Mouse (Mus musculus) kidney, embryonic 15.5 days (tissue): Measurements from ENCODE around the gene Skiv2l. TPM values are rescaled to one million over a fixed set of nuclear protein-coding genes. Genes with fewer than 3 reads are reported as not detected.

Experiments used
- ATAC-seq: fragments of 200-750 bp; cut with Nextera tagmentation; replicated peaks from 2 replicates; pipeline ENCODE4 v1.8.0; 2017; ENCODE audit warnings: moderate TSS enrichment; ENCODE audit not compliant: low FRiP score
- H3K27ac ChIP-seq: fragments of 300-500 bp; sonication (generic); 2 replicates; pipeline ENCODE4 v1.5.1; 2015; ENCODE audit warnings: mild to moderate bottlenecking, inconsistent platforms
- H3K27me3 ChIP-seq: fragments of 300-500 bp; sonication (generic); 2 replicates; pipeline ENCODE4 v1.6.1; 2015; ENCODE audit warnings: inconsistent platforms
- H3K36me3 ChIP-seq: fragments of 300-500 bp; sonication (generic); 2 replicates; pipeline ENCODE4 v1.6.1; 2015; ENCODE audit warnings: inconsistent platforms
- H3K4me1 ChIP-seq: fragments of 300-500 bp; sonication (generic); 2 replicates; pipeline ENCODE4 v1.6.1; 2015; ENCODE audit warnings: inconsistent platforms
- H3K4me2 ChIP-seq: fragments of 300-500 bp; sonication (generic); 2 replicates; pipeline ENCODE4 v1.6.1; 2015; ENCODE audit warnings: moderate library complexity, mild to moderate bottlenecking, inconsistent platforms
- H3K4me3 ChIP-seq: fragments of 300-500 bp; sonication (generic); replicated peaks from 2 replicates; pipeline ENCODE4 v1.5.1; 2015; ENCODE audit warnings: mild to moderate bottlenecking, inconsistent platforms
- H3K9ac ChIP-seq: fragments of 300-500 bp; sonication (generic); 2 replicates; pipeline ENCODE4 v1.6.1; 2015; ENCODE audit warnings: mild to moderate bottlenecking, inconsistent platforms
- H3K9me3 ChIP-seq: fragments of 300-500 bp; sonication (generic); replicated peaks from 2 replicates; pipeline ENCODE4 v1.6.1; 2016; ENCODE audit warnings: inconsistent platforms
- WGBS: fragments of 180-500 bp; shearing (Covaris S2); methylation state at CpG from one replicate; pipeline ENCODE4 v1.1.7; 2015; ENCODE audit warnings: mixed read lengths; 5-methylcytosine and 5-hydroxymethylcytosine counted together
- polyA plus RNA-seq: library from polyadenylated mRNA; unstranded; fragments of >200 nt; fragmentation: Nextera tagmentation; extraction: Ambion mirVana; gene quantifications from 2 replicates; pipeline ENCODE4 v1.2.1, GENCODE M21; 2015

Gene Skiv2l
- 48.5 and 53.1 TPM in 2 replicates for polyA plus RNA-seq

- under 1% methylated on average over 65 of the region's 65 CpGs for WGBS
- Histone ChIP-seq H3K27ac (peak within 1 kb of the TSS; percentile 69), H3K9me3 (no peaks in the 10 kb centered on the region), H3K9ac (peak within 1 kb of the TSS; percentile 95), H3K36me3 (peaks cover 68% of the 10 kb centered on the region), H3K4me3 (peak within 1 kb of the TSS; percentile 96), H3K4me1 (peaks cover 25% of the 10 kb centered on the region), H3K4me2 (peak within 1 kb of the TSS; percentile 87), H3K27me3 (no peaks in the 10 kb centered on the region)
- peak; percentile 96 for ATAC-seq
Measured at GRCm38 (mm10) chr17:34849722-34850516, at the start of gene Skiv2l, which contains the start of gene Nelfe. Skiv2l (minus strand) TSS chr17:34850210. Nelfe (plus strand) TSS chr17:34850391.

DNA sequence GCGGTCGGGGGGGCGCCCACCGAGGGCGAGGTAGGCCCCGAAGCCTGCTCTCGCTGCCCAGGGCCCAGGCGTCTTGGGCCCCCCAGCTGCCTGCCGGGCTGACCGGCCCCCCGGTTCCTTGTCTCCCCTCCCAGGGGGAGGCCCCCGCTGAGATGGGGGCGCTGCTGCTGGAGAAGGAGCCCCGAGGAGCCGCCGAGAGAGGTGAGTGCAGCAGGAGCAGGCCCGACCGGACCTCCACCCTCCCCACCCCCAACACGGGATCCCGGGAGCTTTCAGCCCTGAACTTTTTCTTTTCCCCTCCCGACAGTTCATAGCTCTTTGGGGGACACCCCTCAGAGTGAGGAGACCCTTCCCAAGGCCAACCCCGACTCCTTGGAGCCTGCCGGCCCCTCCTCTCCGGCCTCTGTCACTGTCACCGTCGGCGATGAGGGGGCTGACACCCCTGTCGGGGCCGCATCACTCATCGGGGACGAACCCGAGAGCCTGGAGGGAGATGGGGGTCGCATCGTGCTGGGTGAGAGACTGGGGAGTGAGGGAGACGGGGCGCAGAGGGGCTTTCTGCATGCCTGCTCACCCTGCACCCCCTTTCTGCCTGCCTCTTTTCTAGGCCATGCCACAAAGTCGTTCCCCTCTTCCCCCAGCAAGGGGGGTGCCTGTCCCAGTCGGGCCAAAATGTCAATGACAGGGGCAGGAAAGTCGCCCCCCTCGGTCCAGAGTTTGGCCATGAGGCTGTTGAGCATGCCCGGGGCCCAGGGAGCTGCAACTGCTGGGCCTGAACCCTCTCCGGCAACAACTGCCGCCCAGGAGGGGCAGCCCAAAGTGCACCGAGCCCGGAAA, 49.3 kb upstream of the Skiv2l start:
- H3K36me3 ChIP-seq: peaks cover 46% of the 10 kb centered on the region
- H3K4me1 ChIP-seq: peaks cover 48% of the 10 kb centered on the region
- under 1% methylated on average over 38 of the region's 45 CpGs for WGBS
- peak overlapping the region; percentile 98 for H3K27ac ChIP-seq
- H3K9me3 ChIP-seq: no peaks in the 10 kb centered on the region
- peak overlapping the region; percentile 93 for H3K4me3 ChIP-seq
- no peak for ATAC-seq
- H3K9ac ChIP-seq: peak overlapping the region; percentile 96
- no peaks in the 10 kb centered on the region for H3K27me3 ChIP-seq
- peak overlapping the region; percentile 85 for H3K4me2 ChIP-seq

DNA sequence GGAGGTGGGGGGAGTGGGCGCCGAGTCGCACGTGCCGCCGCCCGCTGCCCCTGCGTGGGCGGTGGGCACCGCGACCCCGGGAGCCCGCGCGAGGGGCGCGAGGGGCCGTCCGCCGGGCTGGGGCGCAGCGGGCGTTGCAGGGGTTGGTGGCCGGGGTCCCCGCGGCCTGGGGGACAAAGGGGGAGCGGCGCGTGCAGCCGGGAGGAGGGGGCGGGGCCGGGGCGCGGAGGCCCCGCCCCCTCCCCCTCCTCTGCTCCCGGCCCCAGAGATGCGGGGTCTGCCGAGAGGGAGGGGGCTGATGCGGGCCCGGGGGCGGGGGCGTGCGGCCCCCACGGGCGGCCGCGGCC, 48.7 kb upstream of the Skiv2l start:
- no peak for ATAC-seq

DNA sequence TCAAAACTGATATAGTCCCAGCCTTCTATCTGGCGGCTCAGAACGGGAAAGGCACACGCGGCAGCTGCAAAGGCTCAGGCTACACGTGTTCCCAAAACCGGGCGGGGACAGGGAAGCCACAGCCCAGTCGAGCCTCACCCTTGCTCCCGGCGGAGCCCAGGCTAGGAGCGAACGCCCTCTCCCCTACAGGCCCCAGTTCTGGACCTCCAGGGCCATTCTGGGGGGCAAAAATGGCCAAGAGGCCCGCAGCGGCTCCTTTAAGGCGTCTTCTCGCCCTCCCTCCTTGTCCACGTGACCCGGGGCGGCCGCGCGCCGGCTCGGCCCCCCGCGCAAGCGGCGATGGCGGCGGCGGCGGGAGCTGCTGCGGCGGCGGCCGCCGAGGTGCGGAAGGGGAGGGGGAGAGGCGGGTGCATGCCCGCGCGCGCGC, 48.2 kb upstream of the Skiv2l start, which contains the start of the genes C2 and Ehmt2:
C2 (minus strand) TSS at position 106 of the 427 bp plus-strand sequence.
Ehmt2 (plus strand) TSS at position 310 of the 427 bp plus-strand sequence.
- Histone ChIP-seq H3K4me3 (peak within 1 kb of the TSS; percentile 93), H3K9me3 (no peaks in the 10 kb centered on the region), H3K27ac (peak within 1 kb of the TSS; percentile 98), H3K9ac (peak within 1 kb of the TSS; percentile 96), H3K4me2 (peak within 1 kb of the TSS; percentile 85), H3K36me3 (peaks cover 35% of the 10 kb centered on the region), H3K27me3 (no peaks in the 10 kb centered on the region), H3K4me1 (peaks cover 54% of the 10 kb centered on the region)
- peak; percentile 40 for ATAC-seq
- whole genome bisulfite sequencing: 2% methylated on average over 34 of the region's 44 CpGs

More for the DNA sequence above, 48.7 kb upstream of the Skiv2l start:
- Histone ChIP-seq H3K4me1 (peaks cover 51% of the 10 kb centered on the region), H3K9ac (peak overlapping the region; percentile 96), H3K27me3 (no peaks in the 10 kb centered on the region), H3K4me3 (peak overlapping the region; percentile 93), H3K9me3 (no peaks in the 10 kb centered on the region), H3K36me3 (peaks cover 40% of the 10 kb centered on the region), H3K27ac (peak overlapping the region; percentile 98), H3K4me2 (peak overlapping the region; percentile 85)
- 0% methylated on average over 23 of the region's 47 CpGs for WGBS

DNA sequence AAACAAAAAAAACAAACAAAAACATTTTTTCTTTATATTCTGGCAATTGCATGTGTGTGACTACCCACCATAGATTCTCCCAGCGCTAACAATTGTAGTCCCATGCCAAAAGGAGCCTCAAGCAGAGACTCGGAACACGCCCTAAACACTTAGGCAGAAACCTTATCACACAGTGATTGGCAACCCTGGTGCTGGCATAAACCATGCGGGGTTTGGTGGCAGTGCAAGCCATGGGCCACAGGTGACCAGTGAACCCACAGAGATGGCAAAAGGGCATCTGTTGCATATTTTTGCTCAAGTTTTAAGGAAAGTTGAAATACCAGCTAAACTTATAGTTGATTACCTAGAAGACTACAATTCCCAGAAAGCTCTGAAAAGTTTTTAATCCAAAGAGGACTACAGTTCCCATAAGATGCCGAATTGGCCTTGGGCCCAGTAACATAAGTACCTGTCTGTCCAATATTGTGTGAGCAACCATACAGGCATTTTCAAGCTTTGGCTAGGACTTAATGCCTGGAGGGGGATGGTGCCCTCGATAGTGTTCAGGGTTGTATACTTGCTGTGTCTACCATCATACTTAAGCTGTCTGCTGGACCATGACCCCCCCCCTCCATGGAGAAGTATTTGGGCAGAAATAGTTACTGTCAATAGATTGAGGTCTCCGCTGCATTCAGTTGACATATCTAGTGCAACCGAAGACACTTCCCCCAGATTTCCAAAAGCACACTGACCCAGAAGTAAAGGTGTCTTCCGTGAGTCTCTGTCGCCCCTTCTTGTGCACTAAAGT, 47.6 kb upstream of the Skiv2l start:
- peaks cover 29% of the 10 kb centered on the region for H3K36me3 ChIP-seq
- 15% methylated on average over 10 of the region's 10 CpGs for WGBS
- peak overlapping the region; percentile 96 for H3K9ac ChIP-seq
- H3K9me3 ChIP-seq: no peaks in the 10 kb centered on the region
- peak overlapping the region; percentile 85 for H3K4me2 ChIP-seq
- no peak for ATAC-seq
- peak overlapping the region; percentile 98 for H3K27ac ChIP-seq
- H3K27me3 ChIP-seq: no peaks in the 10 kb centered on the region
- peak overlapping the region; percentile 93 for H3K4me3 ChIP-seq
- H3K4me1 ChIP-seq: peaks cover 52% of the 10 kb centered on the region

DNA sequence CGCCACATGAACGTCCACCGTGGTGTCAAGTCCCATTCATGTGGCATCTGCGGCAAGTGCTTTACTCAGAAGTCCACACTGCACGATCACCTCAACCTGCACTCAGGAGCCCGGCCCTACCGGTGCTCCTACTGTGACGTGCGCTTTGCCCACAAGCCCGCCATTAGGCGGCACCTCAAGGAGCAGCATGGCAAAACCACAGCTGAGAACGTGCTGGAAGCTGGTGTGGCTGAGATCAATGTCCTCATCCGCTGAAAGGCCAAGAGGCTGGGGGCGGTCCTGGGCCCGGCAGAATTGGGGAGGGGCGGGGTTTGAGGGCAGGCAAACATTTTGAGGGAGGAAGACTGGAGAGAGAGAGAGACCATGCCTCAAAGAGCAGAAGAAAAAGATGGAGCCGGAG, 46.4 kb upstream of the Skiv2l start:
- 0 out of 2 replicates have a peak overlapping the region, but pooled peaks have one; percentile 83 for H3K4me3 ChIP-seq
- no peaks in the 10 kb centered on the region for H3K27me3 ChIP-seq
- H3K4me1 ChIP-seq: peaks cover 49% of the 10 kb centered on the region
- peak overlapping the region; percentile 92 for H3K4me2 ChIP-seq
- no peak overlapping the region for H3K9ac ChIP-seq
- H3K27ac ChIP-seq: peak overlapping the region; percentile 97; the same call in 1 of the 2 replicates
- whole genome bisulfite sequencing: 84% methylated on average over 17 of the region's 17 CpGs
- H3K9me3 ChIP-seq: no peaks in the 10 kb centered on the region
- peaks cover 17% of the 10 kb centered on the region for H3K36me3 ChIP-seq
- no peak for ATAC-seq

DNA sequence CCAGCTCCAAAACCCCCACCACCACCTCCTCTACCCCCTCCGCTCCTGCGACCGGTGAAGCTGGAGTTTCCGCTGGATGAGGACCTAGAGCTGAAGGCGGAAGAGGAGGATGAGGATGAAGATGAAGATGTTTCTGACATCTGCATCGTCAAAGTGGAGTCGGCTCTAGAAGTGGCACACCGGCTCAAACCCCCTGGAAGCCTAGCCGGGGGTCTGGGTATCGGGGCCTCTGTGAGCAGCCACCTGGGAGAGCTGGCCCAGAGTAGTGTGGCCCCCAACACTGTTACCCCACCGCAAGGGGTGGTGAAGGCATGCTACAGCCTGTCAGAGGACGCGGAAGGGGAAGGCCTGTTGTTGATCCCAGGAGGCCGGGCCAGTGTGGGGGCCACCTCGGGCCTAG, 45.7 kb upstream of the Skiv2l start:
- H3K9ac ChIP-seq: peak overlapping the region; percentile 73; the same call in 1 of the 2 replicates
- 92% methylated on average over 15 of the region's 15 CpGs for WGBS
- ATAC-seq: no peak

DNA sequence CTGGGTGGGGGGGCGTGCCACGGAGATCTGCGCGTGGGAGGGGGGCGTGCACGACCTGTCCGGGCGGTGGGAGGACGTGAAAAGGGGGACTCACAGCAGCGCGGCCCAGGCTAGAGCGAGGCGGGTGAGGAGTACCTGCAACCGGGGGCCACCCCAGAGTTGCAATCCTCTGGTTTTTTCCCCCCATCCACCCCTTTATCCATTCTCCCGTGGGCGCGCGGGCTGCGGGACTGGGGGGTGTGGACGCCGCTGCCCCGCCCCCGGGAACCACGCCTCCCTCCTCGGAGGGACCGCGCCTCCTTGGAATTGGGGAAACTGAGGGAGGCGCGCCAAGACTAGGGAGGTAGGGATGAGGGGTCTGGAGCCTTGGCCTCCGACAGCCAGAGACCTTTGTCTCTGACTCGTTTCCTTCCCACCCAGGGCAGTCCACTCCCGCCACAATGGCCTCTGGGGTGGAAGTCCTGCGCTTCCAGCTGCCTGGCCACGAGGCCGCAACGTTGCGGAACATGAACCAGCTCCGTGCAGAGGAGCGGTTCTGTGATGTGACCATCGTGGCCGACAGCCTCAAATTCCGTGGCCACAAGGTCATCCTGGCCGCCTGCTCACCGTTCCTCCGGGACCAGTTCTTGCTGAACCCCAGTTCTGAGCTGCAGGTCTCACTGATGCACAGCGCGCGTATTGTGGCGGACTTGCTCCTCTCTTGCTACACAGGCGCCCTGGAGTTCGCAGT, 45.0 kb upstream of the Skiv2l start:
- Histone ChIP-seq H3K9me3 (no peaks in the 10 kb centered on the region), H3K27me3 (no peaks in the 10 kb centered on the region), H3K27ac (peak overlapping the region; percentile 97), H3K4me3 (peak overlapping the region; percentile 83), H3K36me3 (peaks cover 10% of the 10 kb centered on the region), H3K9ac (peak overlapping the region; percentile 73), H3K4me1 (peaks cover 39% of the 10 kb centered on the region), H3K4me2 (peak overlapping the region; percentile 92)
- ATAC-seq: 0 out of 2 replicates have a peak, but pooled peaks have one; percentile 16
- WGBS: 5% methylated on average over 51 of the region's 51 CpGs

More for the DNA sequence above, 45.7 kb upstream of the Skiv2l start:
- peak overlapping the region; percentile 97 for H3K27ac ChIP-seq
- H3K4me1 ChIP-seq: peaks cover 47% of the 10 kb centered on the region
- H3K4me3 ChIP-seq: peak overlapping the region; percentile 83
- no peaks in the 10 kb centered on the region for H3K9me3 ChIP-seq
- peaks cover 11% of the 10 kb centered on the region for H3K36me3 ChIP-seq
- peak overlapping the region; percentile 92 for H3K4me2 ChIP-seq
- no peaks in the 10 kb centered on the region for H3K27me3 ChIP-seq

DNA sequence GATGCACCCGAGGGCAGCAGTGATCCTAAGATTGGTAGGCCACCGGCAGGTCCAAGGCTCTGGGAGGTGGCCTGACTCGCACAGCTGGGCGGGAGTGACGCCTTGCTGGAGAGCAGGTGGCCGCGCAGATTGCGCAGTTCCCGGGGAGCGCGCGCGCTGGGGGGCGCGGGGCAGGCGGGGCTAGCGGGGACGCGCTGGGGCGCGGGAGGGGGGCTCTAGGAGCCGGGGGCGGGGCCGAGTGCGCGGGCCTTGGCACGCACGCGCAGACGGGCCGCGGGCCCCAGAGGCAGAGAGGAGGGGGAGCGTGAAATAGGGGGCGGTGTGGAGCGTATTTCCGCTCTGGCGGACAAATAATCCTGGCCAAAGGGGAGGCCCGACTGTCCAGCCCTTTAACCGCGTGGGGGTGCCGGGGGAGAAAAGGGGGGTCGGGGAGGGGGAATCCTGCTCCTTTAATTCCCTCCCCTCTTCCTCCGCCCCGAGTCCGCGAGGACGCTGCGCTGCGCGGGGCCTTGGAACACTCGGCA, 44.1 kb upstream of the Skiv2l start:
- Histone ChIP-seq H3K27ac (peak overlapping the region; percentile 97), H3K9ac (peak overlapping the region; percentile 73), H3K4me1 (peaks cover 36% of the 10 kb centered on the region), H3K9me3 (no peaks in the 10 kb centered on the region), H3K36me3 (peaks cover 10% of the 10 kb centered on the region), H3K4me3 (peak overlapping the region; percentile 83), H3K27me3 (no peaks in the 10 kb centered on the region), H3K4me2 (peak overlapping the region; percentile 92)
- 1% methylated on average over 22 of the region's 51 CpGs for WGBS
- ATAC-seq: peak; percentile 92

DNA sequence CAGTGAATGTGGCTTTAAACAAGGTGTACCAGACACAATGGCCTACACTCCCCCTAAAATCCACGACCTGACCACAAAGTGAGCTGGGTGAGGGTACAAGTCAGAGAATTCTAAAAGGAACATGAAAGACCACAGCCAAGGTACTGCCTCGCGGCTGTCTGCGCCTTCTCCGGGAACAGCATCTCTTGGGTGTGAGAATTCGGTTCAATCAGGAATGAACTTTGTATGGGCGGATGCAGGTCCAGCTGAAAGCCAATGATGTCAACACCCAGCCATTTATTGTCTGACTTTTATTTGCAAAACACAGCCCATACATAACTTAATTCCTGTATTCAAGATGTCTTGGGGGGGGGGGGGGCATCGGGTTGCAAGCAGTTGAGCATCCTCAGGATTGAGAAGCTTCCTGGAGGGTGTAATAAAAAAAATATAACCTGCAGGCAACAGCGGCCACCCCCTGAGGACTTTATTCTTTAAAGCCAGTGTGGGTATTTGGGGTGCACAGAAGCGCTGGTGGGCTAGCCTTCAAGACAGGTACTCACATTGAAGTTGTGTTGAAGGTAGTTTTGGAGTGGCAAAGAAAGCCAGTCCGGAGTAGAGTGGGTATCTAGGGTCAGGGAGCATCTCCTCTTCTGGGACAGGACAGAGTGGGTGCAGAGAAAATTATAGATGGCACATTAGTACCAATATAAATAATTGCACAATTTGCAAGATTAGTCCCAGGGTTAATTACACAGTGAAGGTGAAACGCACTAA, 43.2 kb upstream of the Skiv2l start:
- H3K9ac ChIP-seq: peak overlapping the region; percentile 47
- peak overlapping the region; percentile 92 for H3K4me2 ChIP-seq
- peak overlapping the region; percentile 97 for H3K27ac ChIP-seq
- no peaks in the 10 kb centered on the region for H3K9me3 ChIP-seq
- peaks cover 10% of the 10 kb centered on the region for H3K36me3 ChIP-seq
- no peak overlapping the region for H3K4me3 ChIP-seq
- H3K4me1 ChIP-seq: peaks cover 36% of the 10 kb centered on the region
- ATAC-seq: no peak
- H3K27me3 ChIP-seq: no peaks in the 10 kb centered on the region
- 72% methylated on average over 12 of the region's 12 CpGs for WGBS
